Mouse (Mus musculus) cerebellum, adult 11 months (tissue): ENCODE results near the gene Upf1.
A peak's percentile ranks its signal among the peaks of the same experiment; 100 is the strongest.

Experiments
- DNase-seq: peaks from one replicate; pipeline ENCODE4 v3.0.0; 2022

The Upf1 gene

GRCm38 (mm10) chr8:70317872-70318271 is 35.2 kb downstream of the Upf1 start:
- DNase-seq = no peak

- DNase-seq = peak; percentile 46
These were observed 36.3 kb downstream of the Upf1 start for GRCm38 (mm10) chr8:70316511-70317504.

- DNase-seq = peak; percentile 74
These were observed 37.2 kb downstream of the Upf1 start, which contains the start of gene Cers1 for GRCm38 (mm10) chr8:70315624-70316510. TSS of gene Cers1 (plus strand) at chr8:70315775.

DNA sequence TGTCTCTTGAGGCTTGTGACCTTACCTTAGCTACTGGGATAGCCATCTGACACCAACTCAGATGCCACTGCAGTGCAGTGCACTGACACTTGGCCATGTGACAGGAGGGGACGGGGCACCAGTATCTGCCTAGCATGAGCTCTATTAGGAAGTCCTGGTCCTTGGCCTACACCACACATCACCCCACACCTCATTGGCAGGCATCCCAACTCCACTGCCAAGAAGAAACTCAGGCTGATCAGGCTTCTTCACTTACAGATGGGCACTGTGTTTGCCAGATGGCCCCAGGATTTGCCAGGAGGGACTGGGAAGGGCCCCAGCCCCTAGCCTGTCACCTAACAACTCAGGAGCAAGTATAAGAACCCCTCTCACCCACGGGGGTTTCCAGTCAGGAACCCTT is 39.7 kb downstream of the Upf1 start:
- no peak for DNase-seq

GRCm38 (mm10) chr8:70309311-70309710 is 43.8 kb downstream of the Upf1 start:
- no peak for DNase-seq

DNA sequence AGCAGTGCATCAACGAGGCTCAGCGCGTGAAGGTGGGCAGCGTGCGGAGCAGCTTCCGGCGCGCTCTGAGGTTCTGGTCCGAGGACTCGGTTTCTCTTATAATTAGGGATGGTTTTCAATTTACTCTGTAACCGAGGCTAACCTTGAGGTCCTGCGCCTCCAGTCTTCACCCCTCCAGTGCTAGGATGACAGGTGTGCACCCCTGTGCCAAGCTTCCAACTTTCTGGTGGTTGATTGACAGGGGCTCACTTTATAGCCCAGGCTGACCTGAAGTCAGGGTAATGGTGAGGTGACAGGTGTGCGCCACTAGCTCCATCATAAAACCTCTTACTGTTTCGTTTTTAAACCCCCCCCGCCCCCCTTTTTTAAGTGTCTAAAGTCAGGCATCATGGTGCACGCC is 50.2 kb downstream of the Upf1 start:
- DNase-seq = no peak

GRCm38 (mm10) chr8:70302358-70302890 is 50.7 kb downstream of the Upf1 start, which contains the start of the genes Ddx49 and Cope:
TSS of gene Ddx49 (minus strand) at chr8:70302489.
TSS of gene Cope (plus strand) at chr8:70302518.
- peak; percentile 90 for DNase-seq

- no peak for DNase-seq
These were observed 52.2 kb downstream of the Upf1 start for GRCm38 (mm10) chr8:70300881-70301280.

GRCm38 (mm10) chr8:70293988-70294405 is 59.1 kb downstream of the Upf1 start:
- no peak for DNase-seq

- DNase-seq = no peak
These were observed 66.3 kb downstream of the Upf1 start for GRCm38 (mm10) chr8:70286737-70287136.

DNA sequence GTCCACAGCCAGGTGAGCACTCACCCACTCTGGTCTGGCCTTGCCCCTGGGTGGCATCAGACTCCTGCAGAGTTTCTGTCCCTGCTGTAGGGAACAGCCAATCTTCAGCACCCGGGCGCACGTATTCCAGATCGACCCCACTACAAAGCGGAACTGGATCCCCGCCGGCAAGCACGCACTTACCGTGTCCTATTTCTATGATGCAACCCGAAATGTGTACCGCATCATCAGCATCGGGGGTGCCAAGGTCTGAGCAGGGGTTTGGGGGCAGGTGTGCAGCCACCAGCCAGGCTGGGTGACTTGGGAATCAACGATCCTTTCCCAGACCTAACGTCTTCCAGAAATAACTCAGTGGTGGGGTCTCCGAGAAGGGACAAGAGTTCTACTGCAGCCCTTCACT is 67.8 kb downstream of the Upf1 start:
- no peak for DNase-seq

DNA sequence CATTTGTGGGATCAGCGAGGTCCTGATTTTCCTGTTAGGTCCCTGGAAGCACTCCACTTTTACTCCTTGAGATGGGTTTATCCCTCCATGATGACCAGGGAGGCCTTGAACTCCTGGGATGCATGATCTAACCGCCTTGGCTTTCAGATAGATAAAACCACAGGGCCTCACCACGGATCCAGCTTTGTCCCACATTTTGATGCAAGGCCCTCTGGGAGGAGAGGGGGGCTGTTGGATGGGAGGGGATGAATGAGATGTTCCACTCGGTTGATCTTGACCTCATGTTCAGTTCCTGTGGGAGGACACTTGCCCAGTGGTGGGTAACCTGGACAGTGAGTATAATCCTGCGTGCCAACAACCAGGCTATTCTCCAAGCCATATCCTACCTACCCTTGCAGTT is 68.7 kb downstream of the Upf1 start:
- no peak for DNase-seq

DNA sequence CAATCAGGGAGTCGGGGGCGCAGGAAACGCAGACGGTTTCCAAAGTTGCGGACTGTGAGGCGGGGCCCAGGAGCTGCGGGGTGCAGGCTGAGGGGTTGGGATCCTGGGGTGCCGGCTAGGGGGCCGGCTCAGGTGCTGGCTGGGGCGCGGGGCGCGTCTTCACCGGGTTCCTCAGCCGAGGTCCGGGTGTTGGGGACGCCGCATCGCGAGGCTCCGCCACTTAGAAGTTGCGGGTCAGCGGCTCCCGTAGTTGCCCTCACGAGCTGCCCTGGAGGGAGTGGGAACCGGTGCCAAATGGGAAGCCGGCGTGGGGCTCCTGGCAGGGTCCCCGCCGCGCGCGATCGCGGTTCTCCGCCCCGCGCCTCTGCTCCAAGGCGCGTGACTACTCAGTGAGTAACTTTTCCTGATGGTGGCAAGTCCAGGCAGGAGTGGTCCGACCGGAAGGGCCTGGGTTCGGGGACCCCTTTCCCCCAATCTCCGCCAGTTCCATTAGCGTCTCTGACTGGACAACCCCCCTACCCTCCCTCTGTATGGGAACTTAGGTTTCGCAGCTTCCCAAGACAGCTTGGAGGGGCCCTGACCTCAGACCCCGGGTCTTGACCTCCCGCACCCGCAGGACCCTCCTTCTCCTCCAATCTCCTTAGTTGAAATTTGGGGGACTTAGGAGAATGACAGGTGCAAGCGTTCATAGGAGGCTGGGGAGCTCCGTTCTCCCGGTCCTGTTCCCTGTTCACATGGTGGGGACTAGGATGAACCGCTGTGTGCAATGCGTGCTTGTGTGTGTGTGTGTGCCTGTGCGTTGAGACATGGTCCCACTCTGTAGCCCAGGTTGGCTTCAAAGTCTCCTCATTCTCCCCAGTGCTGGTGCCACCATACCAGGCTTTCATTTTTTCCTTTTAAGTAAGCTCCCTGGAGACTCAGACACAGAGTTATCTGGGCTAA is 69.7 kb downstream of the Upf1 start:
- DNase-seq = no peak

GRCm38 (mm10) chr8:70282603-70283135 is 70.4 kb downstream of the Upf1 start, which contains the start of gene Homer3:
TSS of gene Homer3 (plus strand) at chr8:70282827.
- peak; percentile 44 for DNase-seq
